Mouse (Mus musculus) liver, embryonic 13.5 days (tissue): Measurements from ENCODE around the gene Casz1. TPM values are rescaled to one million over a fixed set of nuclear protein-coding genes. Genes with fewer than 3 reads are reported as not detected.

ENCODE experiments used
- ATAC-seq: fragments of 200-750 bp; cut with Nextera tagmentation; 2 replicates; pipeline ENCODE4 v1.8.0; 2017; ENCODE audit warnings: low read depth, mild to moderate bottlenecking, moderate number of reproducible peaks, moderate library complexity
- DNase-seq: peaks from one replicate; pipeline ENCODE4 v3.0.0; 2022
- H3K27ac ChIP-seq: fragments of 300-500 bp; sonication (generic); 2 replicates; pipeline ENCODE4 v1.5.1; 2015; ENCODE audit warnings: moderate library complexity, mild to moderate bottlenecking, inconsistent platforms
- H3K27me3 ChIP-seq: fragments of 300-500 bp; sonication (generic); 2 replicates; pipeline ENCODE4 v1.6.1; 2015; ENCODE audit warnings: mild to moderate bottlenecking, inconsistent platforms
- H3K36me3 ChIP-seq: fragments of 300-500 bp; sonication (generic); 2 replicates; pipeline ENCODE4 v1.6.1; 2015; ENCODE audit warnings: mild to moderate bottlenecking, inconsistent platforms
- H3K4me1 ChIP-seq: fragments of 300-500 bp; sonication (generic); replicated peaks from 2 replicates; pipeline ENCODE4 v1.6.1; 2015; ENCODE audit warnings: inconsistent platforms
- H3K4me2 ChIP-seq: fragments of 300-500 bp; sonication (generic); 2 replicates; pipeline ENCODE4 v1.6.1; 2015; ENCODE audit warnings: inconsistent platforms, mild to moderate bottlenecking, moderate library complexity
- H3K4me3 ChIP-seq: fragments of 300-500 bp; sonication (generic); replicated peaks from 2 replicates; pipeline ENCODE4 v1.5.1; 2015; ENCODE audit warnings: mild to moderate bottlenecking, inconsistent platforms
- H3K9ac ChIP-seq: fragments of 300-500 bp; sonication (generic); 2 replicates; pipeline ENCODE4 v1.6.1; 2015; ENCODE audit warnings: mild to moderate bottlenecking, inconsistent platforms
- H3K9me3 ChIP-seq: fragments of 300-500 bp; sonication (generic); replicated peaks from 2 replicates; pipeline ENCODE4 v1.6.1; 2016; ENCODE audit warnings: inconsistent platforms
- WGBS: fragments of 180-500 bp; shearing (Covaris S2); methylation state at CpG from one replicate; pipeline ENCODE4 v1.1.7; 2015; ENCODE audit not compliant: insufficient replicate concordance; 5-methylcytosine and 5-hydroxymethylcytosine counted together
- polyA plus RNA-seq: library from polyadenylated mRNA; unstranded; fragments of >200 nt; fragmentation: Nextera tagmentation; extraction: Ambion mirVana; gene quantifications from 2 replicates; pipeline ENCODE4 v1.2.1, GENCODE M21; 2015

Gene Casz1
- polyA plus RNA-seq, 1 experiment from 2014 or later = 0.45 TPM

- H3K27me3 ChIP-seq = peaks cover 92% of the 10 kb centered on the region
- H3K4me1 ChIP-seq = peaks cover 8% of the 10 kb centered on the region
- no peaks in the 10 kb centered on the region for H3K36me3 ChIP-seq
- H3K27ac ChIP-seq = no peak overlapping the region
- ATAC-seq (no peak), DNase-seq (no peak)
- WGBS = 65% methylated on average over 6 of the region's 6 CpGs
- H3K9me3 ChIP-seq = no peaks in the 10 kb centered on the region
- H3K4me3 ChIP-seq = no peak overlapping the region
- H3K9ac ChIP-seq = no peak overlapping the region
- no peak overlapping the region for H3K4me2 ChIP-seq
Observed at GRCm38 (mm10) chr4:148896125-148896524, 91.9 kb downstream of the Casz1 start.

GRCm38 (mm10) chr4:148899927-148900294 lies 95.7 kb downstream of the Casz1 start:
- H3K27me3 ChIP-seq = peaks cover 91% of the 10 kb centered on the region

GRCm38 (mm10) chr4:148900295-148901211 lies 96.3 kb downstream of the Casz1 start:
- ATAC-seq (peak; percentile 78), DNase-seq (no peak)
- Histone ChIP-seq H3K27me3 (peaks cover 91% of the 10 kb centered on the region), H3K9ac (peak overlapping the region; percentile 29; the same call in 1 of the 2 replicates), H3K4me2 (peak overlapping the region; percentile 89), H3K27ac (no peak overlapping the region), H3K4me1 (peaks cover 18% of the 10 kb centered on the region), H3K4me3 (peak overlapping the region; percentile 64), H3K9me3 (no peaks in the 10 kb centered on the region), H3K36me3 (no peaks in the 10 kb centered on the region)
- WGBS = under 1% methylated on average over 100 of the region's 123 CpGs

More at GRCm38 (mm10) chr4:148899927-148900294, 95.7 kb downstream of the Casz1 start:
- peak overlapping the region; percentile 64 for H3K4me3 ChIP-seq
- peak overlapping the region; percentile 89 for H3K4me2 ChIP-seq
- H3K36me3 ChIP-seq = no peaks in the 10 kb centered on the region
- DNase-seq (no peak), ATAC-seq (no peak)
- H3K9ac ChIP-seq = no peak overlapping the region
- peaks cover 18% of the 10 kb centered on the region for H3K4me1 ChIP-seq
- WGBS = 16% methylated on average over 1 of the region's 1 CpGs
- no peaks in the 10 kb centered on the region for H3K9me3 ChIP-seq
- H3K27ac ChIP-seq = no peak overlapping the region

GRCm38 (mm10) chr4:148901275-148902052 lies 97.2 kb downstream of the Casz1 start:
- H3K4me2 ChIP-seq = peak overlapping the region; percentile 89
- peaks cover 18% of the 10 kb centered on the region for H3K4me1 ChIP-seq
- peak overlapping the region; percentile 52 for H3K9ac ChIP-seq
- H3K4me3 ChIP-seq = peak overlapping the region; percentile 64
- ATAC-seq = 0 out of 2 replicates have a peak, but pooled peaks have one; percentile 6
- WGBS = 1% methylated on average over 64 of the region's 64 CpGs
- H3K9me3 ChIP-seq = no peaks in the 10 kb centered on the region
- DNase-seq = no peak
- no peaks in the 10 kb centered on the region for H3K36me3 ChIP-seq
- peaks cover 84% of the 10 kb centered on the region for H3K27me3 ChIP-seq
- no peak overlapping the region for H3K27ac ChIP-seq

- H3K36me3 ChIP-seq = no peaks in the 10 kb centered on the region
- ATAC-seq (no peak), DNase-seq (peak; percentile 16)
- peaks cover 71% of the 10 kb centered on the region for H3K27me3 ChIP-seq
- H3K9me3 ChIP-seq = no peaks in the 10 kb centered on the region
- H3K4me1 ChIP-seq = peaks cover 19% of the 10 kb centered on the region
- H3K4me3 ChIP-seq = no peak overlapping the region
- no peak overlapping the region for H3K4me2 ChIP-seq
- 15% methylated on average over 7 of the region's 8 CpGs for WGBS
- no peak overlapping the region for H3K9ac ChIP-seq
- no peak overlapping the region for H3K27ac ChIP-seq
Observed at GRCm38 (mm10) chr4:148902919-148903727, 98.9 kb downstream of the Casz1 start.

GRCm38 (mm10) chr4:148905295-148905694 lies 101.1 kb downstream of the Casz1 start:
- ATAC-seq (no peak), DNase-seq (no peak)
- H3K27me3 ChIP-seq = peaks cover 49% of the 10 kb centered on the region
- H3K36me3 ChIP-seq = no peaks in the 10 kb centered on the region
- WGBS = 72% methylated on average over 7 of the region's 7 CpGs
- H3K4me1 ChIP-seq = peaks cover 23% of the 10 kb centered on the region
- no peak overlapping the region for H3K27ac ChIP-seq
- H3K9me3 ChIP-seq = no peaks in the 10 kb centered on the region
- H3K4me2 ChIP-seq = no peak overlapping the region
- H3K9ac ChIP-seq = no peak overlapping the region
- H3K4me3 ChIP-seq = no peak overlapping the region

- H3K27me3 ChIP-seq = peaks cover 34% of the 10 kb centered on the region
- H3K9me3 ChIP-seq = no peaks in the 10 kb centered on the region
- DNase-seq (no peak), ATAC-seq (no peak)
- H3K9ac ChIP-seq = no peak overlapping the region
- no peaks in the 10 kb centered on the region for H3K36me3 ChIP-seq
- 72% methylated on average over 10 of the region's 10 CpGs for WGBS
- H3K4me1 ChIP-seq = peaks cover 12% of the 10 kb centered on the region
- H3K4me2 ChIP-seq = no peak overlapping the region
- H3K4me3 ChIP-seq = no peak overlapping the region
- H3K27ac ChIP-seq = no peak overlapping the region
Observed at GRCm38 (mm10) chr4:148906806-148907205, 102.6 kb downstream of the Casz1 start.

- no peak for ATAC-seq
- Histone ChIP-seq H3K27me3 (peaks cover 19% of the 10 kb centered on the region), H3K36me3 (no peaks in the 10 kb centered on the region), H3K9ac (no peak overlapping the region), H3K27ac (no peak overlapping the region), H3K4me3 (no peak overlapping the region), H3K9me3 (no peaks in the 10 kb centered on the region), H3K4me2 (no peak overlapping the region), H3K4me1 (peaks cover 6% of the 10 kb centered on the region; the same call in 1 of the 2 replicates)
- no peak for DNase-seq
- 60% methylated on average over 11 of the region's 11 CpGs for WGBS
Observed at GRCm38 (mm10) chr4:148908214-148908681, 104.0 kb downstream of the Casz1 start.

GRCm38 (mm10) chr4:148908760-148909510 lies 104.7 kb downstream of the Casz1 start:
- WGBS = 79% methylated on average over 15 of the region's 15 CpGs
- H3K4me3 ChIP-seq = no peak overlapping the region
- H3K36me3 ChIP-seq = no peaks in the 10 kb centered on the region
- no peak for ATAC-seq
- no peak overlapping the region for H3K27ac ChIP-seq
- H3K27me3 ChIP-seq = peaks cover 13% of the 10 kb centered on the region
- H3K9me3 ChIP-seq = no peaks in the 10 kb centered on the region
- peaks cover 6% of the 10 kb centered on the region; the same call in 1 of the 2 replicates for H3K4me1 ChIP-seq
- H3K4me2 ChIP-seq = no peak overlapping the region
- DNase-seq = no peak
- H3K9ac ChIP-seq = no peak overlapping the region

- Histone ChIP-seq H3K4me2 (no peak overlapping the region), H3K27ac (no peak overlapping the region), H3K4me3 (no peak overlapping the region), H3K4me1 (peaks cover 6% of the 10 kb centered on the region; the same call in 1 of the 2 replicates), H3K36me3 (no peaks in the 10 kb centered on the region), H3K27me3 (peaks cover 8% of the 10 kb centered on the region), H3K9ac (no peak overlapping the region), H3K9me3 (no peaks in the 10 kb centered on the region)
- DNase-seq (no peak), ATAC-seq (no peak)
- WGBS = 78% methylated on average over 11 of the region's 11 CpGs
Observed at GRCm38 (mm10) chr4:148909566-148909965, 105.3 kb downstream of the Casz1 start.
